Mouse (Mus musculus): ENCODE data around the gene Pptc7. TPM values are rescaled to one million over a fixed set of nuclear protein-coding genes. Genes with fewer than 3 reads are reported as not detected.

Gene Pptc7
- total RNA-seq, 2 experiments from 2014 or later = 36.7 to 43.8 TPM

GRCm38 (mm10) chr5:122319474-122320204, 35.5 kb downstream of the Pptc7 start:
- intact Hi-C loops (cut with DNase I) = loop anchor here (5.0 kb wide), 2 partner anchors 33 to 37 kb away; partner anchors contain the start of genes Pptc7, Rad9b and Vps29
- DNase-seq (ENCODE audit: low spot score in 2 of 2) = peak; percentile 50 to 82

GRCm38 (mm10) chr5:122320205-122320781, 36.1 kb downstream of the Pptc7 start:
- intact Hi-C loops (cut with DNase I) = no loop called here

GRCm38 (mm10) chr5:122323523-122323922, 39.4 kb downstream of the Pptc7 start:
- no peak for DNase-seq (ENCODE audit: low spot score in 2 of 2)
- intact Hi-C loops (cut with DNase I) = no loop called here

More at GRCm38 (mm10) chr5:122320205-122320781, 36.1 kb downstream of the Pptc7 start:
- no peak for DNase-seq (ENCODE audit: low spot score in 2 of 2)

- peak; percentile 85 to 97 for DNase-seq (ENCODE audit: low spot score in 2 of 2)
- intact Hi-C loops (cut with DNase I) = no loop called here
Observed at GRCm38 (mm10) chr5:122324608-122325431, 40.7 kb downstream of the Pptc7 start.

GRCm38 (mm10) chr5:122325477-122325876, 41.3 kb downstream of the Pptc7 start:
- DNase-seq (ENCODE audit: low spot score in 2 of 2) = no peak
- intact Hi-C loops (cut with DNase I) = no loop called here

- DNase-seq (ENCODE audit: low spot score in 2 of 2) = peak in 1 of 2 experiments; percentile 67
- intact Hi-C loops (cut with DNase I) = no loop called here
Observed at GRCm38 (mm10) chr5:122327283-122327682, 43.1 kb downstream of the Pptc7 start.

- intact Hi-C loops (cut with DNase I) = no loop called here
- DNase-seq (ENCODE audit: low spot score in 2 of 2) = no peak
Observed at GRCm38 (mm10) chr5:122330269-122330668, 46.1 kb downstream of the Pptc7 start.

- no peak for DNase-seq (ENCODE audit: low spot score in 2 of 2)
- intact Hi-C loops (cut with DNase I) = no loop called here
Observed at GRCm38 (mm10) chr5:122334682-122335081, 50.5 kb downstream of the Pptc7 start.

- intact Hi-C loops (cut with DNase I) = no loop called here
- no peak for DNase-seq (ENCODE audit: low spot score in 2 of 2)
Observed at GRCm38 (mm10) chr5:122336554-122337294, 52.6 kb downstream of the Pptc7 start.

GRCm38 (mm10) chr5:122342874-122343273, 58.7 kb downstream of the Pptc7 start:
- intact Hi-C loops (cut with DNase I) = no loop called here
- DNase-seq (ENCODE audit: low spot score in 2 of 2) = no peak

GRCm38 (mm10) chr5:122343768-122344167, 59.6 kb downstream of the Pptc7 start:
- intact Hi-C loops (cut with DNase I) = loop anchor here (1.0 to 2.0 kb wide), 2 partner anchors 75 to 215 kb away; no protein-coding TSS in a partner anchor
- DNase-seq (ENCODE audit: low spot score in 2 of 2) = no peak

- peak; percentile 61 to 79 for DNase-seq (ENCODE audit: low spot score in 2 of 2)
- intact Hi-C loops (cut with DNase I) = loop anchor here (1.0 to 2.0 kb wide), 2 partner anchors 76 to 215 kb away; no protein-coding TSS in a partner anchor
Observed at GRCm38 (mm10) chr5:122344260-122344659, 60.1 kb downstream of the Pptc7 start.

- DNase-seq (ENCODE audit: low spot score in 2 of 2) = no peak
- intact Hi-C loops (cut with DNase I) = loop anchor here (2.0 kb wide), 1 partner anchor 217 kb away; no protein-coding TSS in a partner anchor
Observed at GRCm38 (mm10) chr5:122345777-122346176, 61.6 kb downstream of the Pptc7 start.

- intact Hi-C loops (cut with DNase I) = loop anchor here (1.0 to 5.0 kb wide), 2 partner anchors 18 to 37 kb away; partner anchors contain the start of gene Fam216a
- peak; percentile 96 to 98 for DNase-seq (ENCODE audit: low spot score in 2 of 2)
Observed at GRCm38 (mm10) chr5:122353807-122354491, 69.8 kb downstream of the Pptc7 start, which contains the start of the genes Rad9b and Vps29. Gene Rad9b, minus strand, starts transcription at chr5:122354233. Gene Vps29, plus strand, starts transcription at chr5:122354369.

- intact Hi-C loops (cut with DNase I) = loop anchor here (1.0 to 5.0 kb wide), 2 partner anchors 18 to 37 kb away; partner anchors contain the start of gene Fam216a
- no peak for DNase-seq (ENCODE audit: low spot score in 2 of 2)
Observed at GRCm38 (mm10) chr5:122354492-122355067, 70.4 kb downstream of the Pptc7 start.

GRCm38 (mm10) chr5:122371591-122372191, 87.5 kb downstream of the Pptc7 start, which contains the start of gene Gpn3:
Gene Gpn3, plus strand, starts transcription at chr5:122371876.
- intact Hi-C loops (cut with DNase I) = loop anchor here (1.0 kb wide), 1 partner anchor 17 kb away; the partner anchor contains the start of genes Rad9b and Vps29
- no peak for DNase-seq (ENCODE audit: low spot score in 2 of 2)

- intact Hi-C loops (cut with DNase I) = loop anchor here (1.0 kb wide), 1 partner anchor 18 kb away; the partner anchor contains the start of genes Rad9b and Vps29
- peak; percentile 100 for DNase-seq (ENCODE audit: low spot score in 2 of 2)
Observed at GRCm38 (mm10) chr5:122372192-122372769, 88.1 kb downstream of the Pptc7 start, which contains the start of gene Fam216a. Gene Fam216a, minus strand, starts transcription at chr5:122372364.

All from left cerebral cortex, postnatal 25 days (tissue).